Mouse (Mus musculus): ENCODE results near the gene Unc5b. TPM values are rescaled to one million over a fixed set of nuclear protein-coding genes. Genes with fewer than 3 reads are reported as not detected.

Unc5b gene
- total RNA-seq, 2 experiments from 2014 or later, result 1.3 to 3.3 TPM

DNA sequence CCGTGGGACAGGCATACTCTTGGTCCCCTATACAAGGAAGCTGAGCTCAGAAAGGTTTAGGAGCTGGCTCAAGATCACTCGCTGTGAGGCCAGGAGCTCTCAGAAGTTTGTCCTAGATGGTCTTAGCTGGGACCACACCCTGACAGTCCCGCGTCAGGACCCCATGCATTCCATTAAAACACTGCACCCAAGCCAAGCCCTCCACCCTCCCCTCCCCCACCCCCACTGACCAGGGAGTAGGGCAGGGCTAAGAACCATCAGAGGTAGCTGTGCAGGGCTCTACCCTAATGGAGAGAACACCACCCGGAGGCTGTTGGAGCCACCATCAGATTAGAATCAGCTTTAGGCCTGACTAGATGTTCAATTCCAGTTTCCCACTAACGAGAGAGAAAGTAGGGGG lies 106.9 kb downstream of the Unc5b start:
- no peak for DNase-seq (ENCODE audit: low spot score)

DNA sequence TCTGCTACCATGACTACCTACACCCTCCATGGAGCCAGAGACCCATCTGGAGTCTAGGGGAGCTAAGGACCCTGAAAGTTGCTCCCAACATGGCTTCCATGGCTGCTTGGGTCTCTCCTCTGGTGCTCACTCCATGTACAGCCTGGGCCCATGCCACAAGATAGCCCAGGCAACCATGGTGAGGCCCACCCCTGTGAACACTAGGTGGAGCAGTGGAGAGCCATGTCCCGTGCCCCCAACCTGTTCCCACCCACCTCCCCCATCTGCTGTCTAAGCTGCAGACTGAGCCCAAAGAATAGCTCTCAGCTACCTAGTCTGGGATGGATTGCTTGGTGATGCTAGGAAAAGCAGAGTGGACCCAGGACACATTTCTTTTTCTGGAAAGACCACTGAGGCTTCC lies 108.0 kb downstream of the Unc5b start:
- no peak for DNase-seq (ENCODE audit: low spot score)

DNA sequence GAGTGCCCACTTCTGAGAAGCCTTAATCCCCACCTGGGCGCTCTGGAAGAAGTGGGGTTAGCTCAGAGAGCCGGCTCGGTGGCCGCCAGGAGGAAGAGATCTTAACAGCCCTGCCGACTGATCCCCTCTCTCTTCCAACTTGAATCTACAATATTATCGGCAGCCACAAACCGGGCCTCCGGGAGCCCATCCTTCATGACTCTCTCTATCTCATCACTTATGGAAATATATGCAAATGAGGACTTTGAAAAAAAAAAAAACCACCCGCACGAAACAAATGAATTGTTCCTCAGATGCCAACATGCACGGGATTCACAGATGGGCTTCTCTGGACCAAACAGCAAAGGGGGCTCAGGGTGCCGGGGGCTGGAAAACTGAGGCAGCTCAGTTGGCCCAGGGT lies 109.7 kb downstream of the Unc5b start:
- DNase-seq (ENCODE audit: low spot score), result no peak

DNA sequence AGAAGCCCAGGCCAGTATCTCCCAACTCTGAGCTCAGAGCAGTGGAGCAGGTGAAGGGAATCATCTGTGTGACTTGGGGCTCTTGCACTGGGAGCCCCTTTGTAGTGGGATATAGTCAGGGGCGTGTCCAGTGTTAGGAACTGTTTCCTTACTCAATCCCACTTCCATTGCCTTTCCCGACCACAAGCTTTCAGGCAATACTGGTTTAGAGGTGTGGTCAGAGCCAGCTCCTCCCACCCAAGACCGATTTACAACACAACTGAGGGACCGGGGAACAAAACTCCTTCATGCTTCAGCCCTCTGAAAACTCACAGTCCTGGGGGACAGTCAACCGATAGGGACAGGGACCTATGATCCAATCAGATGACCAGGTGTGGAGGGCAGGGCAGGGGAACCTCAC lies 110.9 kb downstream of the Unc5b start:
- DNase-seq (ENCODE audit: low spot score), result no peak

DNA sequence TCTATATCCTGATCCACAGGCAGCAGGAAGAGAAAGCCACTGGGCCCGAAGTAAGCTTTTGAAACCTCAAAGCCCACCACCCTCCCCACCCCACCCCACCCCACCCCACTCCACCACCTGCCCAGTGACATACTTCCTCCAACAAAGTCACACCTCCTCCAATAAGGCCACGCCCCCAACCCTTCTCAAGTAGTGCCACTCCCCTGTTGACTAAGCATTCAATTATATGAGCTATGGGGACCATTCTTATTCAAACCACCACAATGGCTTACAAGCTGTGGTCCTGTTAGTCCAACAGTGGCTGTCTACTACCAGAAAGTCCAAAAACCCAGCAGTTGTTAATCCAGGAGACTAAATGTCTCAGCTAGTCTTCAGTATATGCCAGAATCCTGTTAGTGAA lies 112.9 kb downstream of the Unc5b start:
- DNase-seq (ENCODE audit: low spot score), result no peak

DNA sequence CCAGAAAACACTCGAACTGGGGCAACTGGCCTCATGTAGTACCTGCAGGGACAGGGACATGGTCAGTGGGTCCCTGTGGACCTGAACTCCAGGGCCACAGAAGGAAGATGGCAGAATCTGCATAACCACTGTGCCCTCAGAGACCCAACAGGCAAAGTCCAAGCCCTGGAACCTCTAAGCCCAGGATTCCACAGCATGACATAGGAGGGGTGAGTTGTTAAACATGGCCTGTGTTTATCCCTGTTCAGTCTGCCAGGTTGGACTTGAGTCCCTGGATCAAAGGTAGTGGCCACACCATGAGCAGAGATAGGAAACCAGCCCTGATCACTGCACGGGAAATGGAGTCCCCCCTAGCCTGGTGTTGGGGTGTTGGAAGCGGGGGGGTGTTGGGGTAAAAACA lies 114.9 kb downstream of the Unc5b start:
- DNase-seq (ENCODE audit: low spot score), result no peak

Other genes starting within 250 kb of the Unc5b start
- 1 to 10 TPM; 1.3 to 2.7 TPM for gene Cdh23, start 135.1 kb downstream of the Unc5b start, total RNA-seq (2021)
- gene Slc29a3, start 78.8 kb downstream of the Unc5b start, total RNA-seq (2021), result 1 to 10 TPM; 2.7 to 2.8 TPM

All from gastrocnemius, adult 18-20 months (tissue).